Mouse (Mus musculus): ENCODE results near the gene Avp.

GRCm38 (mm10) chr2:130586016-130586415, 3.7 kb upstream of the Avp start:
- no peak for TF ChIP-seq CTCF (IDR thresholded peaks at IDR 0.05; ENCODE audit: extremely low read depth, insufficient read depth, low read length)
- no peak for TF ChIP-seq POLR2A (IDR thresholded peaks at IDR 0.05; ENCODE audit: extremely low read depth, insufficient read depth, low read length)
